Mouse (Mus musculus): ENCODE measurements at regions not wholly inside any gene's neighbourhood (a gene's known extent, or its start where the extent isn't known, plus 50 kb on each side); places are given as distances from the start of the nearest gene placed in this dataset.
A peak's percentile ranks its signal among the peaks of the same experiment; 100 is the strongest.

GRCm38 (mm10) chr13:90376207-90376606 is 286.8 kb upstream of the Xrcc4 start:
- no peak for DNase-seq (ENCODE audit: low read depth)

GRCm38 (mm10) chr13:90371415-90372150 is 282.2 kb upstream of the Xrcc4 start:
- no peak for DNase-seq (ENCODE audit: low read depth)

GRCm38 (mm10) chr13:90370746-90371414 is 281.5 kb upstream of the Xrcc4 start:
- DNase-seq (ENCODE audit: low read depth) = no peak

GRCm38 (mm10) chr13:90364518-90365027 is 275.2 kb upstream of the Xrcc4 start:
- DNase-seq (ENCODE audit: low read depth) = peak; percentile 19

- DNase-seq (ENCODE audit: low read depth) = no peak
These were observed 270.6 kb upstream of the Xrcc4 start for GRCm38 (mm10) chr13:90359861-90360601.

GRCm38 (mm10) chr13:90358149-90358548 is 268.7 kb upstream of the Xrcc4 start:
- DNase-seq (ENCODE audit: low read depth) = no peak

- DNase-seq (ENCODE audit: low read depth) = no peak
These were observed 266.2 kb upstream of the Xrcc4 start for GRCm38 (mm10) chr13:90355602-90356001.

GRCm38 (mm10) chr13:90342823-90343222 is 253.4 kb upstream of the Xrcc4 start:
- DNase-seq (ENCODE audit: low read depth) = peak; percentile 25

- no peak for DNase-seq (ENCODE audit: low read depth)
These were observed 252.3 kb upstream of the Xrcc4 start for GRCm38 (mm10) chr13:90341597-90342212.

GRCm38 (mm10) chr13:90340647-90341160 is 251.3 kb upstream of the Xrcc4 start:
- no peak for DNase-seq (ENCODE audit: low read depth)

GRCm38 (mm10) chr13:90337591-90337990 is 248.2 kb upstream of the Xrcc4 start:
- DNase-seq (ENCODE audit: low read depth) = peak; percentile 39

GRCm38 (mm10) chr13:90335741-90336037 is 246.3 kb upstream of the Xrcc4 start:
- DNase-seq (ENCODE audit: low read depth) = no peak

- DNase-seq (ENCODE audit: low read depth) = no peak
These were observed 245.7 kb upstream of the Xrcc4 start for GRCm38 (mm10) chr13:90334934-90335740.

GRCm38 (mm10) chr13:90334286-90334685 is 244.9 kb upstream of the Xrcc4 start:
- no peak for DNase-seq (ENCODE audit: low read depth)

- no peak for DNase-seq (ENCODE audit: low read depth)
These were observed 235.8 kb upstream of the Xrcc4 start for GRCm38 (mm10) chr13:90325226-90325625.

- DNase-seq (ENCODE audit: low read depth) = no peak
These were observed 224.0 kb upstream of the Xrcc4 start for GRCm38 (mm10) chr13:90313209-90313978.

GRCm38 (mm10) chr13:90310482-90310881 is 221.1 kb upstream of the Xrcc4 start:
- no peak for DNase-seq (ENCODE audit: low read depth)

GRCm38 (mm10) chr13:90300481-90300880 is 211.1 kb upstream of the Xrcc4 start:
- DNase-seq (ENCODE audit: low read depth) = no peak

- no peak for DNase-seq (ENCODE audit: low read depth)
These were observed 205.2 kb upstream of the Xrcc4 start for GRCm38 (mm10) chr13:90294648-90295007.
